8 mouse cellular contexts compared by ENCODE assay signal in the genomic region with DNA sequence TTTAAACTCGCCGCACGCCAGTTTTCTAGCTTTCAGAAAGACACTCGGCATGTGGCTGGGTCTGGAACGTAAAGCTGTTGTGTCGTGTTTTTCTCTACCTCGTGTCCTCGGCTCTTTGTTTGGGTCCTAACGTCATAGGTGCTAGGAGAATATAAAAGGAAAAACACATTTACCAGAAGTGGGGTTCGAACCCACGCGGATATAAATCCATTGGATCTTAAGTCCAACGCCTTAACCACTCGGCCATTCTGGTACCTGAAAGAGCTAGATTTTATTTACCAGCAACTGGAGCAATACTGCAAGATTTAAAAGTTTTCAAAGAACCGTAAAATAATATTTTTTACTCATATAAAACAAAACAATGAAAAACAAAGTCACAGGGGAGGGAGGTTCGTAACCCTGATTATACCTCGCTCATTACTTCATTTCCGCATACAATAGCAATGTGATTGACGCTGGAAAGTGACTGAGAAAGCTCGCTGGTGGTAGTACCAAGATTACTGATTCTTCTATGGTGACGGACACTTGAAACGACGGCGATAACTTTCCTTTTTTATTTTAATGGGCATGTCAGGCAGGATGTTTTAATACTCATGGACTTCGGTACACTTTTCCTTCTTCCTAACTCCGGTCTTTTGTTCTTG. TPM values are rescaled to one million over a fixed set of nuclear protein-coding genes. Genes with fewer than 3 reads are reported as not detected.
DNase-seq lines count a peak whose midpoint lies in the region; ATAC-seq and TF ChIP-seq lines count a peak whose summit lies in the region.

No protein-coding gene starts in this region.

- TF ChIP-seq CTCF in small intestine, adult 2 months (IDR thresholded peaks at IDR 0.05; ENCODE audit: extremely low read depth, insufficient read length, insufficient replicate concordance, low read depth, low read length): no peak

- DNase-seq in urinary bladder, postnatal 14 days (ENCODE audit: low spot score): peak; percentile 74
- no peak for DNase-seq in urinary bladder, postnatal 10 days (ENCODE audit: low spot score)
- peak; percentile 79 to 92 for DNase-seq in heart, adult 18-20 months
- DNase-seq in kidney, adult 18-20 months: peak; percentile 80
- DNase-seq in limb, embryonic 11.5 days (ENCODE audit: low spot score): peak; percentile 88

- H3K27ac ChIP-seq in embryonic facial prominence, embryonic 12.5 days: peak overlapping the region; percentile 87
- H3K27ac ChIP-seq in limb, embryonic 11.5 days (replicated peaks; ENCODE audit: low read depth, low read length): peak overlapping the region; percentile 82; the same call in 1 of the 2 replicates
- H3K27ac ChIP-seq in midbrain, embryonic 13.5 days: peak overlapping the region; percentile 94
- H3K27ac ChIP-seq in small intestine, adult 2 months (ENCODE audit: insufficient read depth, low read depth, low read length): peak overlapping the region; percentile 97

- 0 out of 2 replicates have a peak, but pooled peaks cover 6% of the 10 kb centered on the region for H3K4me1 ChIP-seq in embryonic facial prominence, embryonic 12.5 days
- no peaks in the 10 kb centered on the region for H3K4me1 ChIP-seq in limb, embryonic 11.5 days (ENCODE audit: control insufficient read depth, insufficient read depth, low read length)
- H3K4me1 ChIP-seq in midbrain, embryonic 13.5 days (replicated peaks): peaks cover 20% of the 10 kb centered on the region
- H3K4me1 ChIP-seq in small intestine, adult 2 months (ENCODE audit: control insufficient read depth, insufficient read depth, insufficient read length, low read length): peaks cover 5% of the 10 kb centered on the region; the same call in 1 of the 2 replicates

- H3K4me3 ChIP-seq in embryonic facial prominence, embryonic 12.5 days: peak overlapping the region; percentile 64
- H3K4me3 ChIP-seq in limb, embryonic 11.5 days (ENCODE audit: low read depth, low read length): peak overlapping the region; percentile 59
- peak overlapping the region; percentile 62 for H3K4me3 ChIP-seq in midbrain, embryonic 13.5 days (replicated peaks)
- peak overlapping the region; percentile 66 for H3K4me3 ChIP-seq in small intestine, adult 2 months (ENCODE audit: low read depth, low read length)

- no peaks in the 10 kb centered on the region for H3K9me3 ChIP-seq in embryonic facial prominence, embryonic 12.5 days
- H3K9me3 ChIP-seq in limb, embryonic 11.5 days (ENCODE audit: control insufficient read depth, low read length): no peaks in the 10 kb centered on the region
- H3K9me3 ChIP-seq in midbrain, embryonic 13.5 days: no peaks in the 10 kb centered on the region

- no peak for TF ChIP-seq POLR2A in small intestine, adult 2 months (IDR thresholded peaks at IDR 0.05; ENCODE audit: low read depth, low read length)

- no peaks in the 10 kb centered on the region for H3K36me3 ChIP-seq in embryonic facial prominence, embryonic 12.5 days
- H3K36me3 ChIP-seq in limb, embryonic 11.5 days (ENCODE audit: control insufficient read depth, insufficient read depth, low read length): no peaks in the 10 kb centered on the region
- no peaks in the 10 kb centered on the region for H3K36me3 ChIP-seq in midbrain, embryonic 13.5 days
- no peaks in the 10 kb centered on the region for H3K36me3 ChIP-seq in small intestine, adult 2 months (ENCODE audit: control insufficient read depth, insufficient read depth, low read length)

- under 1% methylated on average over 26 of the region's 26 CpGs for WGBS in embryonic facial prominence, embryonic 12.5 days
- under 1% methylated on average over 26 of the region's 26 CpGs for WGBS in limb, embryonic 11.5 days
- WGBS in midbrain, embryonic 13.5 days: under 1% methylated on average over 26 of the region's 26 CpGs
- WGBS in small intestine, adult 2 months: under 1% methylated on average over 26 of the region's 26 CpGs

- H3K27me3 ChIP-seq in embryonic facial prominence, embryonic 12.5 days: no peaks in the 10 kb centered on the region
- no peaks in the 10 kb centered on the region for H3K27me3 ChIP-seq in limb, embryonic 11.5 days (ENCODE audit: control insufficient read depth, insufficient read depth, low read length)
- H3K27me3 ChIP-seq in midbrain, embryonic 13.5 days: no peaks in the 10 kb centered on the region
- no peaks in the 10 kb centered on the region for H3K27me3 ChIP-seq in small intestine, adult 2 months (ENCODE audit: control insufficient read depth, insufficient read depth, low read length)

- H3K9ac ChIP-seq in embryonic facial prominence, embryonic 12.5 days: 0 out of 2 replicates have a peak overlapping the region, but pooled peaks have one; percentile 73
- peak overlapping the region; percentile 85 for H3K9ac ChIP-seq in limb, embryonic 11.5 days (ENCODE audit: low read length)
- H3K9ac ChIP-seq in midbrain, embryonic 13.5 days (replicated peaks): peak overlapping the region; percentile 74

- ATAC-seq in embryonic facial prominence, embryonic 12.5 days (ENCODE audit: insufficient number of reproducible peaks, insufficient read depth, low FRiP score, low TSS enrichment): peak; percentile 49
- peak; percentile 33 for ATAC-seq in limb, embryonic 11.5 days (ENCODE audit: insufficient number of reproducible peaks, low FRiP score, low TSS enrichment, low read depth)
- peak; percentile 29 for ATAC-seq in midbrain, embryonic 13.5 days

- H3K4me2 ChIP-seq in embryonic facial prominence, embryonic 12.5 days (replicated peaks): peak overlapping the region; percentile 55
- H3K4me2 ChIP-seq in limb, embryonic 11.5 days (ENCODE audit: low read depth, severe bottlenecking): peak overlapping the region; percentile 66
- peak overlapping the region; percentile 63 for H3K4me2 ChIP-seq in midbrain, embryonic 13.5 days (replicated peaks)

RNA-seq across cellular contexts. Expression of gene Olfr1423, which starts 30.1 kb away (rescaled TPM):
- not detected in 2 replicates for polyA plus RNA-seq in embryonic facial prominence, embryonic 12.5 days (2016; fragmentation: Nextera tagmentation; extraction: Ambion mirVana)
- not detected for total RNA-seq in heart, adult 18-20 months (2021)
- not detected in 2 replicates for polyA plus RNA-seq in limb, embryonic 11.5 days (2014; fragmentation: Nextera tagmentation; extraction: Ambion mirVana)
- polyA plus RNA-seq in midbrain, embryonic 13.5 days (2015; fragmentation: Nextera tagmentation; extraction: Ambion mirVana): not detected in 2 replicates
- not detected in 2 replicates for polyA plus RNA-seq in small intestine, adult 2 months (2012; rRNA removed)

RNA-seq across cellular contexts. Expression of gene Osbp, which starts 45.3 kb away (rescaled TPM):
- 5.6 and 6.0 TPM in 2 replicates for polyA plus RNA-seq in embryonic facial prominence, embryonic 12.5 days (2016; fragmentation: Nextera tagmentation; extraction: Ambion mirVana)
- 10 to 100 TPM; 97.2 to 99.2 TPM for total RNA-seq in heart, adult 18-20 months (2021)
- polyA plus RNA-seq in limb, embryonic 11.5 days (2014; fragmentation: Nextera tagmentation; extraction: Ambion mirVana): 6.1 and 7.2 TPM in 2 replicates
- 3.9 and 4.1 TPM in 2 replicates for polyA plus RNA-seq in midbrain, embryonic 13.5 days (2015; fragmentation: Nextera tagmentation; extraction: Ambion mirVana)
- polyA plus RNA-seq in small intestine, adult 2 months (2012; rRNA removed): 7.0 and 12.0 TPM in 2 replicates

RNA-seq across cellular contexts. Expression of gene Olfr1424, which starts 51.4 kb away (rescaled TPM):
- not detected in 2 replicates for polyA plus RNA-seq in embryonic facial prominence, embryonic 12.5 days (2016; fragmentation: Nextera tagmentation; extraction: Ambion mirVana)
- not detected for total RNA-seq in heart, adult 18-20 months (2021)
- not detected in 2 replicates for polyA plus RNA-seq in limb, embryonic 11.5 days (2014; fragmentation: Nextera tagmentation; extraction: Ambion mirVana)
- polyA plus RNA-seq in midbrain, embryonic 13.5 days (2015; fragmentation: Nextera tagmentation; extraction: Ambion mirVana): not detected in 2 replicates
- polyA plus RNA-seq in small intestine, adult 2 months (2012; rRNA removed): not detected in 2 replicates
